Mouse (Mus musculus) cerebellum, adult 8-10 months (tissue): ENCODE data around the gene Trim42.

Source experiments
- DNase-seq: peaks from one replicate; pipeline ENCODE4 v3.0.0; 2022

The Trim42 gene

DNA sequence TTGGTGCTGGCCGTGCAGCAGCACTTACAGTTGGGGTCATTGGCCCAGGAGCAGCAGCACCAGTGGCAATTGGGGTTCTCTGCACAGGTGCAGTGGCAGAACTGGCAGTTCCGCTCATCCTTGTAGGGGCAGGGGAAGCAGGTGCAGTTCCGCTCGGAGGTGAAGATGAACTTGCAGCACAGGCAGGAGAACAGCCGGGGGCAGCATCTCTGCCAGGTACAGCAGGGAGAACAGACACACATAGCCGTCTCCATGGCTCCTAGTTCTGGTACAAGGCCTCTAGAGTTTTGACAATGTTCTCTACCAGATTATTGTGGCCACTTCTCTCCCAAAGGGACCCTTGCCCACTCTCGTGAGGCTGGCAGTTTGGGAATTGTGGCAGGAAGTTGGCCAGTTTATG lies at the start of gene Trim42:
Trim42 (minus strand) TSS at position 368 of the 400 bp plus-strand sequence.
- no peak for DNase-seq

DNA sequence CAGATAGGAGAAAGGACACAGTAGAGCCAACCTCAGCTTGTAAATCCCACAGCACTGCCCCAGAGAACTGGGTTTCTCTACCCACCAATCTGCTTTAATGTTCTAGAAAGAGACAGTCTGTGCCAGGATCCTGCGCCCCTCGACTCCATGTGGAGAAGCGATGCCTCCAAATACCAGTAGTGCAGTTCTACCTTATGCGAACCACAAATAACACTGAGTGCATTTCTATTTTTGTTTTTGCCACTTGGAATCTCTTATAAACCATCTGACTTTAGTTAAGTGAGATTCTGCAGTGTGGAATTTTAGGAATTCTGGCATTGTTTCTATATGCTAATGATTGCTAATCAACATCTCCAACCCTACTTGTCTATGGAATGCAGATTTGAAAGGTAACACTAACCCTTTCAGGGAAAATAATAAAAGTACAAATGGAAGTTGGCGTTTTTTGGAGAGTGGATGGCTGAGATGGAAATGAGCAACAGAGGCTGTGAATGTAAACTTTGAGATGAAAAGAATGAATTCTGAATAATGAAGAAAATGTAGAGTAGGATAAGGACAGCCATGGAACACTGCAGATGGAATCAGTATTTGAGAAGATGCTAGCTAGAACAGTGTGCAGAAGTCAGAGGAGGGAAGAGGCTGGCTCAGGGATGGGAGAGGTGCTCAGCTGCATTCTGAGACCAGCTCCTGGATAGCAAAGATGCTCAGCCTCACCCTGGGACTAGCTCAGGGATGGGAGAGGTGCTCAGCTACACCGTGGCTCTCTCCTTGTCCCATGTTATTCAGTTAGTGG lies 45.3 kb upstream of the Trim42 start:
- DNase-seq = no peak

DNA sequence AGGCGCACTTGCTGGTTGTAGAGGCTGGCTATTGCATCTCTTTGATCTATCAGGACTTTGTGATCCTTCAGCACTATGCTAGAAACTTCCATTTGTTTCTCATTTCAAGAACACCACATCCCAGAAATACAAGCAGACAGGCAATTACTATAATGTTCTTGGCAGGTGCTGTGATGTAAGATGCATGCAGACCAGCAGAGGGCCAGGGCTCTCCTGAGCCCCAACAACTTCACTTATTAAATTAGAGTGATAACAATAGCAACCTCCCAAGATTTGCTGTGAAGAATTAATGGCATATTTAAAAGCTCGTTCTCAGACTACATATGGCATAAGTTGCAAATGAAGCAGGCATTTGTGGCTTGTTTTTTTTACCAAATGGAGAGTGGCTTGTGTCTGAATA lies 38.4 kb upstream of the Trim42 start:
- no peak for DNase-seq

DNA sequence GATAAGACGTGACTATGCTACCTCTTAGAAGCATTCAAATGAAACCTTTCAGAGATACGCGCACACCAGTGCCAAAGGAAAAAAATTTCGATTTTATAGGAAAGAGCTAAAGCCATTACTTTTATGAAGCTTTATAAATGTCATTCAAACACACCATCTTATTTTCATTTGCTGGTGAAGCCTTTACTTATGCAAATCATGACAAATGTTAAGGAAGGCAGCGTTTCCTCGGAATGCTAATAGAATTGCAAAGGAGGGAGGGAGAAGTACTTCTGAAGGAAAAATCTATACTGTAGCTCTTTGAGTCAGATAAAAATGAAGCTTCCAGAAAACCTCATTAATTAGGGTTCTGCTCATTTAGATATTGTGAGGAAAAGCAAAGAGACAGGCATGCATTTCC lies 13.3 kb downstream of the Trim42 start:
- no peak for DNase-seq

DNA sequence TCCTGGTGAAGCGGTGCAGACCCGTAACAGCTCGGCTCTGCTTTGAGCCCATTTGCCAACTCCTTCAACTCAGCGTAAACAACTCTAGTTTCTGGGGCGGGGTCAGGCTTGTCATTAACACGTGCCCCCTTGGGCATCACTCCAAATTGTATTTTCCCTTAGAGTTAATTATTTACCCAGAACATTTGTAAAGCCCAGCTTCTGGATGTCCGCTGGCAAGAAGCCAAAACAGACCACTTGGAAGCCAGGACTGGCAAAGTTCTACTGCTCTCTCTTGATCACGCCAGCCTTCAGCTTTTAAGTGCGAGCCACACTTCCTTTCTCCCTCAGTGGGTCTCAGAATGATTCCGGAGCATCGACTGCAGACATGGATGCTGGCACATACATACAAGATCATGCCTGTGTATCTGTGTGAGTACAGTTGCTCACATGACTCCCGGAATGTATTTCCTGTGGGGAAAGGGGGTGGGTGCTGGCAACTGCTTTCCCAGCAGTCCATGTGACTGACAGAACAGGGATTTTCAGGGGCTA lies 24.9 kb downstream of the Trim42 start:
- no peak for DNase-seq

DNA sequence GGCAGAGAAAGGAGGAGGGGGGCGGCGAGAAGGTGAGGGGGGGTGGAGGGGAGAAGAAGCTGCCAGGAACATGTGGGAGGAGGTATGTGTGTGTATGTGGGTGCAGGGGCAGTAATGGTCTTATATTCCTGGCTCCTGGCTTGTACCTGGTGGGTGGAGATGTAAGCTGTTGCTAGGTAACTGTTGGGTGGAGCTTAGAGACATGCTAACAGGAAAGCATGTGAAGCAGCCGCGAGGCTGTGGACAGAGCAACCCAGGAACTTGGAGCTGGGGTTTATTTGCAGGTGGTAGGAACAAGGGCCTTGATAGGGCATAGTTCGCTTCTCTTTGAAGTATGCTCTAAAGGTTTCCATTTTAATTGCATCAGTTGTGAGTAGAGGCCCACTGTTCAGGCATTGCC lies 28.0 kb downstream of the Trim42 start:
- DNase-seq = no peak

DNA sequence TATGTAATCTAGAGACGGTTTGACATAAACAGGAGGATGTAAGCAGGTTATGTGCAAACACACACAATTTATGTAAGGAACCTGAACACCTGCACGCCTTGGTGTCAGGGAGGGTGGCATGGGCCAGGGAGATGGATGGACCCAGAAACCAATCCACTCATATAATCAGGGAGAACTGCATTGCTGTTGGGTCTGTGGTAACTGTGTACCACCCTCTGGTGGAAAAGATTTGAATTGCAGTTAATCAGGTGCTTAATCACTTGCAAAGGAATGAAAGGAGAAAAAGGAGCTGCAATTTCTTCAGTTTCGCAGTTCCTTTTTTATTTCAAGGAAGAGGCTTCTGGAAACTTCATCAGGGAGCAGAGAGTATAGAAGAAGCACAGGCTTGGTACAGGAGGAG lies 46.9 kb downstream of the Trim42 start:
- DNase-seq = no peak

DNA sequence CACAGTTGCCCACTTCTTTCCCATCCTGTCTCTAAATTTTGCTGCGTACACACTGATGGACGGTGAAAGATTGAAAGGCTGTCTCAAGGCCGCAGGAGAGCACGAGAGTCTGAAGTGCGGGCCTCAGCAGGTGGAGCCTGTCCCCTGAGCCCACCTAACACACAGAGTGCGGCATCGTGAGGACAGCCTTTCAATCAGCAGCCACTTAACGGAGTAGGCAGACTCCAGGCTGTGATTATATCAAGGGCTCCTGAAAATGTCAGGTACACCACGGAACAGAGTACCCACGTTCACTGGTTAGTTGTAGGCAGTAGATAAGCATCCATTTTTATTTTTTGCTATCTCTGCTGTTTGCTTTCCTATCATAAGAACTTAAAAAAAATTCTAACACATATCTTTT lies 47.6 kb downstream of the Trim42 start:
- DNase-seq = no peak

DNA sequence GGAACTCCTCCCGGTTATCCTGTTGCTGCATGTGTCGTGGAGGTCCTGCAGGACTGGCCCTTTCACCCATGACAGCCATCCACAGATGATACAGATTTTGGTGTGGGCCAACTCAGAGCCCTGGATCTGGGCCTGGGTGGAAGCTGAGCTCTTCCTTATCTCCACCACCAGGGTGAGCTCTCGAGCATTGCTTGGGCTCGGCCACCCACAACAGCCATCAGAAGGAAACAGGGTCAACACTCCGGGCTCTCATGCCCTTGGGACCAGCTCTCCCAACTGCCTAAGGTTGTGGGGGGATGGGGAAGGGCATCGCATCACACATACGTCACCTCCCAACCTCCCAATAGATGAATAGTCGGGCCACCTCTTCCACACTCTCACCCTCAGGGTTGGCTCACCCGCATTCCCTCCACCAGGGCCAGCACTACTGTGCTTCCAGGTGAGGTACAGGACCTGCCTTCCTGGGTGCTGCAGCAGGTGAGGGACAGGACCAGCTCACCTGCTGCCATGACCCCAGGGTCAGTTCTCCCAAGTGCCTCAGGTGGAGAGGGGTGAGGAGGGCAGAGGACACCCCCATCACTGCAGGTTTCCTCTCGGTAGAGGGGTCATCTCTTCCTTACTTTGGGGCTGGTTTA lies 54.2 kb downstream of the Trim42 start:
- no peak for DNase-seq

DNA sequence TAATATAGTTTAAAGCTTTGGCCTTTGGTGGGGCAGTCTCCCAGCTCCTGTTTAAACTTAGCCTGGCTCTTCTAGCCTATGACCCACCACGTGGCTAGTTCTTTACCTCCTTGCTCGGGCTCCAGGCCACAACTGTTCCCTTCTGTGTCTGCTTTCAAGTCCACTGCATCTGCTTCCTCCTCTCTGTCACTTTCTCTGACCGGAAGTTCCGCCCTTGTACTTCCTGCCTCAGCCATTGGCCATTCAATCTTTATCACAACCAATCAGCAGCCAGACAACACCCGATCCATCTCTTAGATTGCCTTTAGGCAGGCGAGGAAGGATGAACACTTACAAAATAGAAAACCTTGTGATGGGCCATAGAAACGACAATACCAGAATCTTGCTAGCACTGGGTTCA lies 58.1 kb downstream of the Trim42 start:
- no peak for DNase-seq

DNA sequence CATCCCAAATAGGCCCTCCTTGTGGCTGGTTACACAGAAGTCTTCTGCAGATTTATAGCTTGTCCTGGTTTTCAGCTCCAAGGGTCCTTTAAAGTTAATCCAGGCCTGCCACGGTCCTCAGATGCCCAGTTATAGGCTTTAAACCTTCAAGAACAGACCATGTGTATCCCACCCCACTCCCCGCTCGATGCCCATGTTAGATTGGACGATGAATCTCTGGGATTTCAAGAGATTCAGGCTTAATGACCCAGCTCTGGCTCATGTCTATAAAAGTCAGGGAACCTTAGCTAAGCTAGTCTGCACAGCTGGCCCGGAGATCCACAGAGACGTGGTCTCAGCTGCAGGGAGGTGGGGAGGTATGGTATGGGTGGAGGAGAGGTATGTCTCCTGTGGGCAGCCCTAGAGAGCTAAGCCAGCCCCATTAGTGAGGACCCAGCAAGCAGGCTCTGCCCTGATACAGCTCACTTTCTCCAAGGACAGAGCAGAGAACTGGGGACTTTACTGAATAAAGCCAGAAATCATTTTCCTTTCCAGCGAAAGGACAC lies 60.2 kb downstream of the Trim42 start:
- DNase-seq = no peak

DNA sequence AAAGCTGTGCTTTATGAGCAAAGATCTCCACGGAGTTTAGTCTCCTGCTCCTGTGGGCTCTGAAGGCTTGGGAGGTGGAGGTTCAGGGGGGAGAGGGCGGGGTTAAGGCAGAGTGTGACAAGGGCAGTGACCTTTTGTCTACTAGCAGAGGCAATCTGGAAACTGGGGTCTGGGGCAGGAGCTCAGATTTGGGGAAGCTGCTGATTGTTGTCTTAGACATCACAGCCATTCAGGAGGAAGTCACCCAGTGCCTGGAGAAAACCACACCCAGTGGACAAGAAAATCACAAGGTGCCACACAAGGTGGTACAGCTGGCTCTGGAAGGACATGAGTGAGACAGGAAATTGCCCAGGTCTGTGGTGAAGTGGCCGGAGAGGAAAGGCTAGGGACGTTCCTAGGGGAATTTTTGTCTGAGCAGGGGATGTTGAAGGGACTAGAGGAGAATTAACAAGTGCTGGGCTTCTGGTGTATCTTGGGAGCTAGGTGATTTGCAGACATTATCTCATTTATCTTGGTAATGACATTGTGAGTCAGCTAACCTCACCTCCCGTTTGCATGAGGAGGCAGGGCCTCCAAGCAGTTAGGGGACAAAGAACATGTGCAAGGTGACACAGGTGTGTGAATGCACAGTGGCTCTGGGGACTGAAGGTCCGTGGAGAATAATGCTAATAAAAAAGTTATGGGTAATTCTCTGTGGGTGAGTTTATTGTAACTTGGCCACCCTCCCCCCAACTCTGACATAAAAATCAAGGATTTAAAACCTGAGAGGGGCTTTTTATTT lies 61.9 kb downstream of the Trim42 start:
- DNase-seq = no peak
